Mouse (Mus musculus): ENCODE data around the gene Cldn1.

Cldn1 gene

GRCm38 (mm10) chr16:26371325-26372053 lies at the start of gene Cldn1:
Gene Cldn1, minus strand, starts transcription at chr16:26371841.
- peak; percentile 77 to 79 for DNase-seq

GRCm38 (mm10) chr16:26418616-26419015 lies 47.0 kb upstream of the Cldn1 start:
- DNase-seq: no peak

- no peak for DNase-seq
These were observed 32.4 kb upstream of the Cldn1 start for GRCm38 (mm10) chr16:26404070-26404469.

GRCm38 (mm10) chr16:26400971-26401370 lies 29.3 kb upstream of the Cldn1 start:
- peak; percentile 5 to 12 for DNase-seq

- peak in 1 of 2 experiments; percentile 2 for DNase-seq
These were observed 28.9 kb upstream of the Cldn1 start for GRCm38 (mm10) chr16:26400549-26400948.

GRCm38 (mm10) chr16:26390936-26391335 lies 19.3 kb upstream of the Cldn1 start:
- DNase-seq: no peak

- DNase-seq: no peak
These were observed 14.5 kb upstream of the Cldn1 start for GRCm38 (mm10) chr16:26386159-26386558.

GRCm38 (mm10) chr16:26384112-26384649 lies 12.5 kb upstream of the Cldn1 start:
- DNase-seq: no peak

- no peak for DNase-seq
These were observed 5.5 kb upstream of the Cldn1 start for GRCm38 (mm10) chr16:26377170-26377569.

- DNase-seq: no peak
These were observed 1.5 kb downstream of the Cldn1 start for GRCm38 (mm10) chr16:26370127-26370526.

- DNase-seq: no peak
These were observed 2.5 kb downstream of the Cldn1 start for GRCm38 (mm10) chr16:26369044-26369730.

- DNase-seq: no peak
These were observed 3.5 kb downstream of the Cldn1 start for GRCm38 (mm10) chr16:26368121-26368520.

- DNase-seq: no peak
These were observed 10.9 kb downstream of the Cldn1 start for GRCm38 (mm10) chr16:26360694-26361093.

- DNase-seq: no peak
These were observed 12.0 kb downstream of the Cldn1 start for GRCm38 (mm10) chr16:26359619-26360018.

- no peak for DNase-seq
These were observed 12.7 kb downstream of the Cldn1 start for GRCm38 (mm10) chr16:26358898-26359297.

- DNase-seq: no peak
These were observed 13.5 kb downstream of the Cldn1 start for GRCm38 (mm10) chr16:26357863-26358780.

- no peak for DNase-seq
These were observed 16.1 kb downstream of the Cldn1 start for GRCm38 (mm10) chr16:26355513-26355912.

GRCm38 (mm10) chr16:26350786-26351185 lies 20.9 kb downstream of the Cldn1 start:
- DNase-seq: no peak

- peak in 1 of 2 experiments; percentile 5 for DNase-seq
These were observed 22.8 kb downstream of the Cldn1 start for GRCm38 (mm10) chr16:26348809-26349208.

GRCm38 (mm10) chr16:26316281-26316680 lies 55.4 kb downstream of the Cldn1 start:
- DNase-seq: no peak

GRCm38 (mm10) chr16:26314815-26315214 lies 56.8 kb downstream of the Cldn1 start:
- DNase-seq: no peak

- DNase-seq: no peak
These were observed 62.2 kb downstream of the Cldn1 start for GRCm38 (mm10) chr16:26309402-26309801.

All from lung, adult 18-20 months (tissue).